Mouse (Mus musculus): ENCODE data around the gene Ppp4c.
"Not testable (repeated sequence)": the region's sequence is repeated elsewhere in the genome, so short reads cannot be mapped to it uniquely, and the experiment has no call there.

The Ppp4c gene

GRCm38 (mm10) chr7:126781661-126782370 is 10.5 kb downstream of the Ppp4c start:
- DNase-seq (ENCODE audit: low spot score in 2 of 2): no peak

- DNase-seq (ENCODE audit: low spot score in 2 of 2): no peak
These were observed 11.2 kb downstream of the Ppp4c start, which contains the start of gene Tbx6 for GRCm38 (mm10) chr7:126780971-126781635. Tbx6 (plus strand) TSS chr7:126781483.

GRCm38 (mm10) chr7:126779983-126780970 is 12.0 kb downstream of the Ppp4c start:
- peak; percentile 89 to 95 for DNase-seq (ENCODE audit: low spot score in 2 of 2)

- DNase-seq (ENCODE audit: low spot score in 2 of 2): not testable (repeated sequence)
These were observed 13.2 kb downstream of the Ppp4c start for GRCm38 (mm10) chr7:126779101-126779500.

- no peak for DNase-seq (ENCODE audit: low spot score in 2 of 2)
These were observed 14.1 kb downstream of the Ppp4c start for GRCm38 (mm10) chr7:126778147-126778546.

- peak in 1 of 2 experiments; percentile 54 for DNase-seq (ENCODE audit: low spot score in 2 of 2)
These were observed 14.8 kb downstream of the Ppp4c start for GRCm38 (mm10) chr7:126777476-126777875.

GRCm38 (mm10) chr7:126776598-126777057 is 15.7 kb downstream of the Ppp4c start, which contains the start of gene Ypel3:
Ypel3 (plus strand) TSS chr7:126776955.
- DNase-seq (ENCODE audit: low spot score in 2 of 2): peak; percentile 89 to 97

- no peak for DNase-seq (ENCODE audit: low spot score in 2 of 2)
These were observed 16.4 kb downstream of the Ppp4c start for GRCm38 (mm10) chr7:126775978-126776234.

- no peak for DNase-seq (ENCODE audit: low spot score in 2 of 2)
These were observed 16.9 kb downstream of the Ppp4c start for GRCm38 (mm10) chr7:126775185-126775977.

GRCm38 (mm10) chr7:126774463-126774862 is 17.8 kb downstream of the Ppp4c start:
- no peak for DNase-seq (ENCODE audit: low spot score in 2 of 2)

GRCm38 (mm10) chr7:126773351-126773750 is 18.9 kb downstream of the Ppp4c start:
- no peak for DNase-seq (ENCODE audit: low spot score in 2 of 2)

- no peak for DNase-seq (ENCODE audit: low spot score in 2 of 2)
These were observed 21.5 kb downstream of the Ppp4c start for GRCm38 (mm10) chr7:126770784-126771183.

GRCm38 (mm10) chr7:126767001-126767400 is 25.3 kb downstream of the Ppp4c start:
- DNase-seq (ENCODE audit: low spot score in 2 of 2): no peak

- peak; percentile 43 to 84 for DNase-seq (ENCODE audit: low spot score in 2 of 2)
These were observed 26.1 kb downstream of the Ppp4c start, which contains the start of gene Gdpd3 for GRCm38 (mm10) chr7:126766201-126766600. Gdpd3 (plus strand) TSS chr7:126766334.

GRCm38 (mm10) chr7:126765540-126765939 is 26.8 kb downstream of the Ppp4c start:
- DNase-seq (ENCODE audit: low spot score in 2 of 2): peak in 1 of 2 experiments; percentile 70

- no peak for DNase-seq (ENCODE audit: low spot score in 2 of 2)
These were observed 29.8 kb downstream of the Ppp4c start for GRCm38 (mm10) chr7:126762471-126763008.

GRCm38 (mm10) chr7:126761529-126762067 is 30.7 kb downstream of the Ppp4c start:
- no peak for DNase-seq (ENCODE audit: low spot score in 2 of 2)

- no peak for DNase-seq (ENCODE audit: low spot score in 2 of 2)
These were observed 31.3 kb downstream of the Ppp4c start for GRCm38 (mm10) chr7:126760956-126761355.

GRCm38 (mm10) chr7:126760391-126760802 is 31.9 kb downstream of the Ppp4c start:
- DNase-seq (ENCODE audit: low spot score in 2 of 2): peak in 1 of 2 experiments; percentile 44

- peak in 1 of 2 experiments; percentile 63 for DNase-seq (ENCODE audit: low spot score in 2 of 2)
These were observed 32.5 kb downstream of the Ppp4c start for GRCm38 (mm10) chr7:126759672-126760390.
